Mouse (Mus musculus) small intestine, adult 2 months (tissue): ENCODE data around the gene Tspan11.

ENCODE experiments used
- CTCF ChIP-seq: fragments of 200-500 bp; IDR thresholded peaks from 2 replicates; pipeline ENCODE4 v1.5.1; 2012; ENCODE audit warnings: low read depth, mild to moderate bottlenecking, control low read depth, inconsistent platforms, low read length, moderate library complexity, mixed read lengths; ENCODE audit not compliant: insufficient replicate concordance, insufficient read length; ENCODE audit errors: extremely low read depth
- POLR2A ChIP-seq: fragments of 200-500 bp; IDR thresholded peaks from 2 replicates; pipeline ENCODE4 v1.6.1; 2012; ENCODE audit warnings: low read depth, mild to moderate bottlenecking, control low read depth, inconsistent platforms, low read length, moderate library complexity

DNA sequence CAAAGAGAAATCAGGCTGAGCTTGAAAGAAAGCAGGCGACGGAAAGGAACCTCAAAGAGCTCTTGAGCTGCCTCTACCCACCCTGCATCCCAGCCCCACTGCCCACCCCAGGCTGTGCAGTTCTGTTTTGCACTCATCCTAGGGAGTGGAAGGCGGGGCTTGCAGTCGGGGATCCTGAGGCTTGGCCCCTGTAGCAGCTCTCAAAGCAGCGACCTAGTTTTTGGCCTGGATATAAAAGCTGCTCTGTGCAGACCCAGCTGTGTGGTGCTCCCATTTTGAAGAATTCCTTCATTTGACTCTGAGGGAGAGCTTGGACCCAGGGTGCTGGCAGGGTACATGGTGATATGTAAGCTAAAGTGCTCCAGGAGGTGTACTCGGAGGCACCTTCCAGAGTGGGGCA lies 37.4 kb downstream of the Tspan11 start:
- no peak for TF ChIP-seq POLR2A
- no peak for TF ChIP-seq CTCF
